Mouse (Mus musculus) liver, embryonic 14.5 days (tissue): ENCODE results near the gene Nbr1. TPM values are rescaled to one million over a fixed set of nuclear protein-coding genes. Genes with fewer than 3 reads are reported as not detected.
"Not testable (repeated sequence)": the region's sequence is repeated elsewhere in the genome, so short reads cannot be mapped to it uniquely, and the experiment has no call there.

ENCODE experiments used
- ATAC-seq: fragments of 200-750 bp; cut with Nextera tagmentation; 2 replicates; pipeline ENCODE4 v1.8.0; 2017; ENCODE audit warnings: moderate number of reproducible peaks, mild to moderate bottlenecking, moderate library complexity; ENCODE audit not compliant: insufficient read depth
- DNase-seq, 3 experiments: peaks; one replicate each; pipeline ENCODE4 v3.0.0-alpha.2; 2012 to 2013; ENCODE audit warnings: low read depth in 3 of 3, low spot score in 3 of 3
- H3K27ac ChIP-seq: fragments of 300-500 bp; sonication (generic); 2 replicates; pipeline ENCODE4 v1.5.1; 2014; ENCODE audit warnings: moderate library complexity, mild to moderate bottlenecking, control low read depth, inconsistent platforms
- H3K27me3 ChIP-seq: fragments of 300-500 bp; sonication (generic); 2 replicates; pipeline ENCODE4 v1.6.1; 2014; ENCODE audit warnings: mild to moderate bottlenecking, low read length, moderate library complexity; ENCODE audit not compliant: control insufficient read depth, insufficient read depth
- H3K36me3 ChIP-seq: fragments of 300-500 bp; sonication (generic); replicated peaks from 2 replicates; pipeline ENCODE4 v1.6.1; 2014; ENCODE audit warnings: low read depth; ENCODE audit not compliant: control insufficient read depth, insufficient read depth
- H3K4me1 ChIP-seq, 2 experiments: fragments of 200-500 bp in 1 of 2; fragments of 300-500 bp in 1 of 2; sonication (generic) in 1 of 2; replicated peaks; 2 replicates each; pipeline ENCODE4 v1.6.1; 2012 to 2014; ENCODE audit warnings: antibody characterized with exemption in 1 of 2, inconsistent platforms in 1 of 2, low read length in 1 of 2; ENCODE audit not compliant: control insufficient read depth in 2 of 2, insufficient read depth in 2 of 2
- H3K4me2 ChIP-seq: fragments of 300-500 bp; sonication (generic); 2 replicates; pipeline ENCODE4 v1.6.1; 2014; ENCODE audit warnings: low read depth, mild to moderate bottlenecking, control low read depth, moderate library complexity
- H3K4me3 ChIP-seq, 2 experiments: fragments of 200-500 bp in 1 of 2; fragments of 300-500 bp in 1 of 2; sonication (generic) in 1 of 2; 2 replicates each; pipeline ENCODE4 v1.5.1; 2012 to 2014; ENCODE audit warnings: low read depth in 2 of 2, low read length in 2 of 2, mild to moderate bottlenecking in 2 of 2, control low read depth in 1 of 2, inconsistent platforms in 1 of 2, moderate library complexity in 1 of 2; ENCODE audit not compliant: insufficient read depth in 1 of 2
- H3K9ac ChIP-seq: fragments of 300-500 bp; sonication (generic); replicated peaks from 2 replicates; pipeline ENCODE4 v1.6.1; 2014; ENCODE audit warnings: mild to moderate bottlenecking, control low read depth, moderate library complexity
- H3K9me3 ChIP-seq: fragments of 300-500 bp; sonication (generic); 2 replicates; pipeline ENCODE4 v1.6.1; 2016; ENCODE audit warnings: low read length, mixed read lengths; ENCODE audit not compliant: control insufficient read depth
- CTCF ChIP-seq: IDR thresholded peaks from 2 replicates; pipeline ENCODE4 v1.5.1; 2016; ENCODE audit warnings: antibody characterized with exemption, low read depth, control low read depth
- EP300 ChIP-seq: IDR thresholded peaks from 2 replicates; pipeline ENCODE4 v1.6.1; 2016; ENCODE audit warnings: antibody characterized with exemption, low read depth
- WGBS: fragments of 180-500 bp; shearing (Covaris S2); extraction: QIAGEN DNeasy Blood & Tissue Kit; methylation state at CpG from one replicate; pipeline ENCODE4 v1.1.7; 2014; ENCODE audit not compliant: insufficient replicate concordance; 5-methylcytosine and 5-hydroxymethylcytosine counted together
- polyA plus RNA-seq, 2 experiments: library from polyadenylated mRNA; depleted of rRNA in 1 of 2; stranded (reverse) in 1 of 2; unstranded in 1 of 2; fragments of >200 nt; fragmentation: Nextera tagmentation in 1 of 2; extraction: Ambion mirVana in 1 of 2; gene quantifications; 2 replicates each; pipeline versions ENCODE4 v1.2.1 to v1.2.3; 2012 to 2014

Gene Nbr1
- polyA plus RNA-seq, 2 experiments: 24.9 to 28.9 TPM

- Histone ChIP-seq H3K4me2 (peak within 1 kb of the TSS; percentile 84), H3K36me3 (peaks cover 26% of the 10 kb centered on the region), H3K27me3 (no peaks in the 10 kb centered on the region), H3K4me1 (peaks cover 5 to 7% of the 10 kb centered on the region in 2 experiments; a peak in 3 of 4 replicates), H3K9me3 (no peaks in the 10 kb centered on the region), H3K4me3 (peak within 1 kb of the TSS; percentile 60 to 89), H3K27ac (peak within 1 kb of the TSS; percentile 42), H3K9ac (peak within 1 kb of the TSS; percentile 72)
- TF ChIP-seq CTCF (no peak), EP300 (no peak)
- 15% methylated on average over 30 of the region's 31 CpGs for WGBS
- ATAC-seq: peak; percentile 81; the same call in 1 of the 2 replicates
- peak; percentile 73 to 74 (median 73) for DNase-seq
Measured at GRCm38 (mm10) chr11:101582054-101583035, 30.4 kb downstream of the Nbr1 start, which contains the start of gene Tmem106a. Gene Tmem106a, plus strand, starts transcription at chr11:101582242.

DNA sequence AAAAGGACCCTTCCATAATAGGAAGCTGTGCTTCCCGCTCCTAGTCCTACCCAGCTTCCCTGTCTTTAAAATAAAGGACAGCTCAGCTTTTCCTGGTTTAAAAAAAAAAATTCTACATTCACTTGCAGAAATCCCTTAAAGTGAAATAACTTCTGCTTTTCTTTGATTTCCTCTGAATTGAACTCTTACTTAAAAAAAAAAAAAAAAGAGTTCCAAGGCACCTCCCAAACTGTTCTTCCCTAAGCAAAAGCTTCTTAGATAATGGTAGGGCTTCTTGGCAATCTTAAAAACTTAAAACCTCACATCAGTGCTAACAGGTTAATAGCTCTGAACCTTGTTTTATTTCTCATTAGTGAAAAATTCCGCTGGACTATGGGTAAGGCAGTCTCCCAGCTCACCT lies 31.3 kb downstream of the Nbr1 start:
- no peak overlapping the region for H3K27ac ChIP-seq
- 83% methylated on average over 2 of the region's 2 CpGs for WGBS
- H3K36me3 ChIP-seq: peaks cover 17% of the 10 kb centered on the region
- DNase-seq (no peak), ATAC-seq (no peak)
- no peaks in the 10 kb centered on the region for H3K9me3 ChIP-seq
- no peak overlapping the region for H3K4me2 ChIP-seq
- H3K9ac ChIP-seq: no peak overlapping the region
- peaks cover 5 to 7% of the 10 kb centered on the region in 2 experiments; a peak in 3 of 4 replicates for H3K4me1 ChIP-seq
- TF ChIP-seq EP300 (no peak), CTCF (no peak)
- H3K4me3 ChIP-seq: no peak overlapping the region
- H3K27me3 ChIP-seq: no peaks in the 10 kb centered on the region

- H3K4me2 ChIP-seq: not testable (repeated sequence)
- WGBS: 81% methylated on average over 1 of the region's 1 CpGs
Measured at GRCm38 (mm10) chr11:101585031-101585430, 33.1 kb downstream of the Nbr1 start.

DNA sequence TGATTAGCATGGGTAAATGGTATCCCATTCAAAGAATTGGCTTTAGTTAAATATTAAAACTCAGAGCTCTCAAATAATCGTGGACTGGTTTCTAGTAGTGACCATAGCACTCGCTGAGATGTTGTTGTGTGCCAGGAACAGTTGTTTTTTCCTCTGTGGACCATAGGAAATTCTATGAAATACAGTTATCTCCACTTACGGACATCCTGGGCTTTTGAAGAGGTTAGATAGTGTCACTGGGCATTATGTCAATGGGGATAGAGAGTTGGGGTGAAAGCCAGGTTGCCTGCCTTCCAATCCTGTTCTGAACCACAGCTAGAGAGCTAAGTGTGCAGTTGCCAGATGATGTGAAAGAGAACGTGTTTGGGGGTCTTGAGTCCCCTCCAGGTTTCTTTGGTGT lies 33.9 kb downstream of the Nbr1 start:
- Histone ChIP-seq H3K4me3 (no peak overlapping the region), H3K9me3 (no peaks in the 10 kb centered on the region), H3K9ac (no peak overlapping the region), H3K4me1 (peaks cover 5 to 7% of the 10 kb centered on the region in 2 experiments; a peak in 3 of 4 replicates), H3K27ac (no peak overlapping the region), H3K36me3 (peaks cover 3% of the 10 kb centered on the region), H3K27me3 (no peaks in the 10 kb centered on the region), H3K4me2 (no peak overlapping the region)
- TF ChIP-seq CTCF (no peak), EP300 (no peak)
- no peak for DNase-seq
- 59% methylated on average over 4 of the region's 4 CpGs for WGBS
- no peak for ATAC-seq

More at GRCm38 (mm10) chr11:101585031-101585430, 33.1 kb downstream of the Nbr1 start:
- ATAC-seq, H3K27ac ChIP-seq, H3K27me3 ChIP-seq, H3K9me3 ChIP-seq, H3K4me3 ChIP-seq, H3K4me1 ChIP-seq, DNase-seq, H3K9ac ChIP-seq: not testable (repeated sequence)
- H3K36me3 ChIP-seq: peaks cover 11% of the 10 kb centered on the region

GRCm38 (mm10) chr11:101587676-101588075 lies 35.7 kb downstream of the Nbr1 start:
- H3K9ac ChIP-seq: no peak overlapping the region
- WGBS: 76% methylated on average over 10 of the region's 10 CpGs
- H3K27ac ChIP-seq: no peak overlapping the region
- ATAC-seq (no peak), DNase-seq (no peak)
- H3K4me3 ChIP-seq: no peak overlapping the region
- no peak overlapping the region for H3K4me2 ChIP-seq
- no peaks in the 10 kb centered on the region; a peak in 2 of 4 replicates for H3K4me1 ChIP-seq
- H3K36me3 ChIP-seq: no peaks in the 10 kb centered on the region
- H3K27me3 ChIP-seq: no peaks in the 10 kb centered on the region
- no peak for TF ChIP-seq EP300
- no peak for TF ChIP-seq CTCF
- no peaks in the 10 kb centered on the region for H3K9me3 ChIP-seq
